Mouse (Mus musculus) heart, embryonic 14.5 days (tissue): ENCODE measurements around the gene Scgn. TPM values are rescaled to one million over a fixed set of nuclear protein-coding genes. Genes with fewer than 3 reads are reported as not detected.

Experiments
- ATAC-seq: fragments of 200-750 bp; cut with Nextera tagmentation; 2 replicates; pipeline ENCODE4 v1.8.0; 2017; ENCODE audit warnings: low read depth, moderate TSS enrichment; ENCODE audit not compliant: insufficient number of reproducible peaks, insufficient read depth, low FRiP score
- H3K27ac ChIP-seq, 2 experiments: fragments of 200-500 bp in 1 of 2; fragments of 300-500 bp in 1 of 2; sonication (generic) in 1 of 2; replicated peaks in 1 of 2; 2 replicates each; pipeline ENCODE4 v1.5.1; 2012 to 2014; ENCODE audit warnings: low read depth in 2 of 2, low read length in 2 of 2, control low read depth in 1 of 2, mild to moderate bottlenecking in 1 of 2, mixed read lengths in 1 of 2; ENCODE audit not compliant: control insufficient read depth in 1 of 2, insufficient read depth in 1 of 2
- H3K27me3 ChIP-seq: fragments of 300-500 bp; sonication (generic); 2 replicates; pipeline ENCODE4 v1.6.1; 2014; ENCODE audit warnings: mild to moderate bottlenecking, low read length, control low read depth; ENCODE audit not compliant: control insufficient read depth, insufficient read depth
- H3K36me3 ChIP-seq: fragments of 300-500 bp; sonication (generic); 2 replicates; pipeline ENCODE4 v1.6.1; 2014; ENCODE audit warnings: mild to moderate bottlenecking, control low read depth, low read length, mixed read lengths; ENCODE audit not compliant: control insufficient read depth, insufficient read depth
- H3K4me1 ChIP-seq, 2 experiments: fragments of 200-500 bp in 1 of 2; fragments of 300-500 bp in 1 of 2; sonication (generic) in 1 of 2; 2 replicates each; pipeline ENCODE4 v1.6.1; 2012 to 2014; ENCODE audit warnings: low read length in 2 of 2, control low read depth in 1 of 2, mixed read lengths in 1 of 2; ENCODE audit not compliant: control insufficient read depth in 2 of 2, insufficient read depth in 2 of 2
- H3K4me2 ChIP-seq: fragments of 300-500 bp; sonication (generic); 2 replicates; pipeline ENCODE4 v1.6.1; 2014; ENCODE audit warnings: mild to moderate bottlenecking, low read length
- H3K4me3 ChIP-seq, 2 experiments: fragments of 200-500 bp in 1 of 2; fragments of 300-500 bp in 1 of 2; sonication (generic) in 1 of 2; 2 replicates each; pipeline ENCODE4 v1.5.1; 2012 to 2014; ENCODE audit warnings: low read length in 2 of 2, mild to moderate bottlenecking in 2 of 2, control low read depth in 1 of 2, low read depth in 1 of 2, moderate library complexity in 1 of 2; ENCODE audit not compliant: control insufficient read depth in 1 of 2, insufficient read depth in 1 of 2
- H3K9ac ChIP-seq: fragments of 300-500 bp; sonication (generic); 2 replicates; pipeline ENCODE4 v1.6.1; 2014; ENCODE audit warnings: mild to moderate bottlenecking, low read length
- H3K9me3 ChIP-seq: fragments of 300-500 bp; sonication (generic); 2 replicates; pipeline ENCODE4 v1.6.1; 2016; ENCODE audit warnings: low read length, control low read depth; ENCODE audit not compliant: control insufficient read depth
- WGBS: fragments of 180-500 bp; shearing (Covaris S2); extraction: QIAGEN DNeasy Blood & Tissue Kit; methylation state at CpG from one replicate; pipeline ENCODE4 v1.1.7; 2014; 5-methylcytosine and 5-hydroxymethylcytosine counted together
- polyA plus RNA-seq: library from polyadenylated mRNA; unstranded; fragments of >200 nt; fragmentation: Nextera tagmentation; extraction: Ambion mirVana; gene quantifications from 2 replicates; pipeline ENCODE4 v1.2.1, GENCODE M21; 2014

Gene Scgn
- polyA plus RNA-seq, 1 experiment from 2014 or later, result not detected

GRCm38 (mm10) chr13:23938699-23939098 is 52.3 kb downstream of the Scgn start:
- H3K27ac ChIP-seq, result no peak overlapping the region
- H3K9ac ChIP-seq, result no peak overlapping the region
- H3K9me3 ChIP-seq, result no peaks in the 10 kb centered on the region
- no peaks in the 10 kb centered on the region for H3K27me3 ChIP-seq
- 90% methylated on average over 1 of the region's 1 CpGs for WGBS
- H3K4me3 ChIP-seq, result no peak overlapping the region
- H3K4me2 ChIP-seq, result no peak overlapping the region
- ATAC-seq, result no peak
- no peaks in the 10 kb centered on the region for H3K36me3 ChIP-seq
- H3K4me1 ChIP-seq, result no peaks in the 10 kb centered on the region

- Histone ChIP-seq H3K9ac (no peak within 1 kb of the TSS), H3K9me3 (no peaks in the 10 kb centered on the region), H3K4me3 (no peak within 1 kb of the TSS), H3K4me2 (no peak within 1 kb of the TSS), H3K4me1 (no peaks in the 10 kb centered on the region), H3K27ac (no peak within 1 kb of the TSS), H3K27me3 (no peaks in the 10 kb centered on the region), H3K36me3 (no peaks in the 10 kb centered on the region)
- no peak for ATAC-seq
- 87% methylated on average over 10 of the region's 10 CpGs for WGBS
Measured at GRCm38 (mm10) chr13:23934211-23934520, 56.8 kb downstream of the Scgn start, which contains the start of gene Hist1h2aa. TSS of gene Hist1h2aa (plus strand) at chr13:23934462.

GRCm38 (mm10) chr13:23933421-23934210 is 57.4 kb downstream of the Scgn start, which contains the start of gene Hist1h2ba:
TSS of gene Hist1h2ba (minus strand) at chr13:23934156.
- WGBS, result 87% methylated on average over 34 of the region's 39 CpGs
- no peak for ATAC-seq
- H3K4me3 ChIP-seq, result no peak within 1 kb of the TSS
- no peak within 1 kb of the TSS for H3K4me2 ChIP-seq
- H3K4me1 ChIP-seq, result no peaks in the 10 kb centered on the region
- H3K27ac ChIP-seq, result no peak within 1 kb of the TSS
- no peaks in the 10 kb centered on the region for H3K36me3 ChIP-seq
- H3K27me3 ChIP-seq, result no peaks in the 10 kb centered on the region
- no peak within 1 kb of the TSS for H3K9ac ChIP-seq
- no peaks in the 10 kb centered on the region for H3K9me3 ChIP-seq

- 72% methylated on average over 11 of the region's 11 CpGs for WGBS
- Histone ChIP-seq H3K9me3 (no peaks in the 10 kb centered on the region), H3K4me1 (peaks cover 0 to 4% of the 10 kb centered on the region in 2 experiments; a peak in 1 of 4 replicates), H3K9ac (no peak overlapping the region), H3K27me3 (no peaks in the 10 kb centered on the region), H3K4me3 (no peak overlapping the region), H3K36me3 (no peaks in the 10 kb centered on the region), H3K4me2 (no peak overlapping the region), H3K27ac (no peak overlapping the region)
- no peak for ATAC-seq
Measured at GRCm38 (mm10) chr13:23930904-23931303, 60.1 kb downstream of the Scgn start.

- peaks cover 0 to 4% of the 10 kb centered on the region in 2 experiments; a peak in 1 of 4 replicates for H3K4me1 ChIP-seq
- H3K27me3 ChIP-seq, result no peaks in the 10 kb centered on the region
- H3K36me3 ChIP-seq, result no peaks in the 10 kb centered on the region
- H3K4me2 ChIP-seq, result no peak overlapping the region
- no peak overlapping the region for H3K4me3 ChIP-seq
- no peak for ATAC-seq
- WGBS, result 93% methylated on average over 9 of the region's 9 CpGs
- H3K27ac ChIP-seq, result no peak overlapping the region
- H3K9me3 ChIP-seq, result no peaks in the 10 kb centered on the region
- H3K9ac ChIP-seq, result no peak overlapping the region
Measured at GRCm38 (mm10) chr13:23930461-23930860, 60.6 kb downstream of the Scgn start.

GRCm38 (mm10) chr13:23928637-23929036 is 62.4 kb downstream of the Scgn start:
- no peak for ATAC-seq
- 49% methylated on average over 3 of the region's 3 CpGs for WGBS

GRCm38 (mm10) chr13:23925792-23926191 is 65.2 kb downstream of the Scgn start:
- no peak for ATAC-seq
- Histone ChIP-seq H3K9me3 (no peaks in the 10 kb centered on the region), H3K27me3 (no peaks in the 10 kb centered on the region), H3K4me3 (no peak overlapping the region), H3K9ac (no peak overlapping the region), H3K36me3 (no peaks in the 10 kb centered on the region), H3K27ac (no peak overlapping the region), H3K4me1 (peaks cover 0 to 6% of the 10 kb centered on the region in 2 experiments; a peak in 1 of 4 replicates), H3K4me2 (no peak overlapping the region)
- WGBS, result 75% methylated on average over 2 of the region's 2 CpGs

More at GRCm38 (mm10) chr13:23928637-23929036, 62.4 kb downstream of the Scgn start:
- Histone ChIP-seq H3K4me2 (peak overlapping the region; percentile 2; the same call in 1 of the 2 replicates), H3K9ac (no peak overlapping the region), H3K9me3 (no peaks in the 10 kb centered on the region), H3K27me3 (no peaks in the 10 kb centered on the region), H3K27ac (no peak overlapping the region), H3K36me3 (no peaks in the 10 kb centered on the region), H3K4me1 (peaks cover 0 to 5% of the 10 kb centered on the region in 2 experiments; a peak in 1 of 4 replicates), H3K4me3 (no peak overlapping the region)
